Mouse (Mus musculus) layer of hippocampus, adult 18-20 months (tissue): Measurements from ENCODE around the gene Cep44. TPM values are rescaled to one million over a fixed set of nuclear protein-coding genes. Genes with fewer than 3 reads are reported as not detected.

Experiments
- DNase-seq, 2 experiments: peaks; one replicate each; pipeline ENCODE4 v3.0.0; 2022; ENCODE audit warnings: low spot score in 2 of 2
- long read RNA-seq: library from polyadenylated mRNA; stranded (forward); transcript quantifications from one replicate; pipeline ENCODE4 v2.0.0, GENCODE M21; 2021
- total RNA-seq, 2 experiments: library from RNA; stranded (reverse); gene quantifications; 2 replicates each; pipeline ENCODE4 v1.2.3; 2021

Gene Cep44
- 10 to 100 TPM; 19.0 to 20.4 TPM for total RNA-seq
- long read RNA-seq, partial matches to known transcripts: 0 of 7 reads
- long read RNA-seq, other reads (novel, unspliced or antisense): 7 of 7 reads

GRCm38 (mm10) chr8:56550558-56551360, at the start of gene Cep44, which contains the start of gene Fbxo8:
Gene Cep44, minus strand, starts transcription at chr8:56551047.
Gene Fbxo8, plus strand, starts transcription at chr8:56551090.
- peak; percentile 78 to 90 for DNase-seq

GRCm38 (mm10) chr8:56591502-56591901, 40.7 kb upstream of the Cep44 start:
- DNase-seq: no peak

- DNase-seq: no peak
Measured at GRCm38 (mm10) chr8:56591084-56591483, 40.2 kb upstream of the Cep44 start.

- no peak for DNase-seq
Measured at GRCm38 (mm10) chr8:56589004-56589403, 38.2 kb upstream of the Cep44 start.

- no peak for DNase-seq
Measured at GRCm38 (mm10) chr8:56582841-56583240, 32.0 kb upstream of the Cep44 start.

GRCm38 (mm10) chr8:56580918-56581317, 30.1 kb upstream of the Cep44 start:
- no peak for DNase-seq

- no peak for DNase-seq
Measured at GRCm38 (mm10) chr8:56566856-56567255, 16.0 kb upstream of the Cep44 start.

- DNase-seq: no peak
Measured at GRCm38 (mm10) chr8:56564399-56565047, 13.7 kb upstream of the Cep44 start.

GRCm38 (mm10) chr8:56552551-56553103, 1.8 kb upstream of the Cep44 start:
- DNase-seq: no peak

- no peak for DNase-seq
Measured at GRCm38 (mm10) chr8:56552045-56552444, 1.2 kb upstream of the Cep44 start.

GRCm38 (mm10) chr8:56551361-56551852, 560 bp upstream of the Cep44 start:
- peak; percentile 85 to 97 for DNase-seq

GRCm38 (mm10) chr8:56547866-56548265, 3.0 kb downstream of the Cep44 start:
- no peak for DNase-seq

- no peak for DNase-seq
Measured at GRCm38 (mm10) chr8:56540706-56541105, 10.1 kb downstream of the Cep44 start.

GRCm38 (mm10) chr8:56530359-56530758, 20.5 kb downstream of the Cep44 start:
- DNase-seq: peak in 1 of 2 experiments; percentile 56

- no peak for DNase-seq
Measured at GRCm38 (mm10) chr8:56528869-56529268, 22.0 kb downstream of the Cep44 start.

- DNase-seq: no peak
Measured at GRCm38 (mm10) chr8:56521051-56521450, 29.8 kb downstream of the Cep44 start.

- DNase-seq: no peak
Measured at GRCm38 (mm10) chr8:56520249-56520648, 30.6 kb downstream of the Cep44 start.

- DNase-seq: no peak
Measured at GRCm38 (mm10) chr8:56518848-56519247, 32.0 kb downstream of the Cep44 start.

GRCm38 (mm10) chr8:56508952-56509479, 41.8 kb downstream of the Cep44 start:
- DNase-seq: no peak

- peak in 1 of 2 experiments; percentile 47 for DNase-seq
Measured at GRCm38 (mm10) chr8:56508318-56508951, 42.4 kb downstream of the Cep44 start.

- no peak for DNase-seq
Measured at GRCm38 (mm10) chr8:56501911-56502310, 48.9 kb downstream of the Cep44 start.
